Mouse (Mus musculus): ENCODE data around the gene Dock1. TPM values are rescaled to one million over a fixed set of nuclear protein-coding genes. Genes with fewer than 3 reads are reported as not detected.

Dock1 gene
- polyA plus RNA-seq, 1 experiment from 2014 or later = 24.7 TPM

DNA sequence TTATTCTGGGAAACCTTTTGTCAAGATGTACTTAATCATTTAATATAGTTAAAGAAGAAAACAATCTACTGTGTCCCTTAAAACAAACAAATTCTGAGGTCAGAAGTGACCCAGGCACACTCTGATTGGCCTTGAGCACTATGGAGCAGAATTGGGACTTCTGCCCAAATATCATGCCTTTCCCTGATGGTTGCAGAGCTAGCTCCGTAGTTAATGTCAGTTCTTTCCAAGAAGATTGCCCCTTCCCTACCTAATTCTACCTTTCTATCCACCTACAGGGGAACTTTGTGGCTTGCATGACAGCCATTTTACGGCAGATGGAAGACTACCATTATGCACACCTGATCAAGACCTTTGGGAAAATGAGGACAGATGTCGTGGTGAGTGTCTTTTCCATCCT is 319.8 kb downstream of the Dock1 start:
- WGBS = 85% methylated on average over 3 of the region's 3 CpGs
- Histone ChIP-seq H3K4me1 (0 out of 2 replicates have a peak, but pooled peaks cover 3% of the 10 kb centered on the region), H3K36me3 (0 out of 2 replicates have a peak, but pooled peaks cover 9% of the 10 kb centered on the region), H3K27me3 (ENCODE audit: insufficient read depth, poor library complexity, severe bottlenecking) (no peaks in the 10 kb centered on the region), H3K9me3 (no peaks in the 10 kb centered on the region), H3K27ac (no peak overlapping the region), H3K4me3 (no peak overlapping the region)
- DNase-seq (ENCODE audit: low spot score) = no peak

DNA sequence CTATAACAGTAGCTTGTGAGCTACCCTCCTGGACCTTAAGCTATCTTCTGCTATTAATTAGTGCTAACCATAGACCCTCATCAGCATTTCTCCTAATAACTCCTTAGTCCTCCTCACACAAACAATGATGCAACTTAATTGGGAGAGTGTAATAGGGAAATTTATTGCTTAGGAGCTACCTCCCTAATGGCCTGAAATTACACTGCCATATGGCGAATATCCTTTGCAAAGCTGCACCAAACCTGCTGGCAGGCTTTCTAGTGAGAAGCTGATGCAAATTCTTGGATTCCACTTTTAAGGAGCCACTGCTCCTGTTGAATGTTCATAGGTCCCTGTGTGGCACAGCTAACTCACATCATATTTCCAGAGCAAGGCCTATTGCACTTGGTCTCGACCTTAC is 320.5 kb downstream of the Dock1 start:
- no peaks in the 10 kb centered on the region for H3K27me3 ChIP-seq (ENCODE audit: insufficient read depth, poor library complexity, severe bottlenecking)
- H3K9me3 ChIP-seq = no peaks in the 10 kb centered on the region
- H3K27ac ChIP-seq = no peak overlapping the region
- 0 out of 2 replicates have a peak, but pooled peaks cover under 1% of the 10 kb centered on the region for H3K4me1 ChIP-seq
- no peak for DNase-seq (ENCODE audit: low spot score)
- H3K4me3 ChIP-seq = no peak overlapping the region
- WGBS = 85% methylated on average over 2 of the region's 2 CpGs
- 0 out of 2 replicates have a peak, but pooled peaks cover 9% of the 10 kb centered on the region for H3K36me3 ChIP-seq

DNA sequence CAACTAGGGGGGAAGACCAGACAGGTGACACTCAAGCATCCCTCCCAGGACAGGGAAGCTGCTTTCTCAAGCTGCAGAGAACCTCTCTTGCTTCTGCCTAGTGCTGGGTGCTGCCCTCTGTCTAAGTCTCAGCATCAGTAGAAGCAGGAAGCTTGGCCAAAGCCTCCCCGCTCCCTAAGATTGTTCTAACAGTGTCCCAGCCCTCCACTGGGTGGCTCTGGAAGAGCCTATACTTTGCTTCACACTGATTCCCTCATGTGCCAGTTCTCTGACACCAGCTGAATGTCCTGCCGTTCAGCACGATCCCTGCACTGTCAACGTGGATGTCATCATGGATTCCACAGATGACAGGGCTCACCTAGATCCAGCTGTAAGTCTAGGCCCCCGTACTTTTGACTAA is 324.5 kb downstream of the Dock1 start:
- WGBS = 59% methylated on average over 5 of the region's 5 CpGs
- Histone ChIP-seq H3K36me3 (peaks cover 16% of the 10 kb centered on the region; the same call in 1 of the 2 replicates), H3K4me3 (no peak overlapping the region), H3K27ac (no peak overlapping the region), H3K4me1 (no peaks in the 10 kb centered on the region; the same call in 1 of the 2 replicates), H3K27me3 (ENCODE audit: insufficient read depth, poor library complexity, severe bottlenecking) (no peaks in the 10 kb centered on the region), H3K9me3 (no peaks in the 10 kb centered on the region)
- DNase-seq (ENCODE audit: low spot score) = no peak

DNA sequence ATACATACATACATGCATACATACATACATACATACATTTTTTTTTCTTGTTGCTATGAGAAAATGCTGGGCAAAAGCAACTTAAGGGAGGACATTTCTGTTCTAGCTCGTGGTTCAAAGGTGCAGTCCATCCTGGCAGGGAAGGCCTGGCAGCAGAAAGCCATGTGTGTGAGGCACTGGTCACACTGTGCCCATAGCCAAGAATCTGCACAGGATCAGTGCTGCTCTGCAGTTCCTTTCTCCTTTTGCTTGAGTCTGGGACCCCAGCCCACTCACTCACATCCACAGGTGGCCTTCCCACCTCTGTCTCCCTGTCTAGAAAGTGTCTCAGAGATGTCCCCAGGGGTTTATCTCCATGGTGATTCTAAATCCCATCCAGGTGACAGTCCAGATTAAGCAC is 331.8 kb downstream of the Dock1 start:
- H3K4me3 ChIP-seq = no peak overlapping the region
- WGBS = 93% methylated on average over 1 of the region's 1 CpGs
- H3K27ac ChIP-seq = no peak overlapping the region
- H3K36me3 ChIP-seq = peaks cover 14% of the 10 kb centered on the region; the same call in 1 of the 2 replicates
- H3K9me3 ChIP-seq = no peaks in the 10 kb centered on the region
- DNase-seq (ENCODE audit: low spot score) = no peak
- peaks cover 5% of the 10 kb centered on the region; the same call in 1 of the 2 replicates for H3K4me1 ChIP-seq
- no peaks in the 10 kb centered on the region for H3K27me3 ChIP-seq (ENCODE audit: insufficient read depth, poor library complexity, severe bottlenecking)

- Histone ChIP-seq H3K4me3 (no peak overlapping the region), H3K4me1 (0 out of 2 replicates have a peak, but pooled peaks cover 5% of the 10 kb centered on the region), H3K36me3 (peaks cover 14% of the 10 kb centered on the region; the same call in 1 of the 2 replicates), H3K27ac (no peak overlapping the region), H3K9me3 (no peaks in the 10 kb centered on the region), H3K27me3 (ENCODE audit: insufficient read depth, poor library complexity, severe bottlenecking) (no peaks in the 10 kb centered on the region)
- no peak for DNase-seq (ENCODE audit: low spot score)
- WGBS = 84% methylated on average over 9 of the region's 9 CpGs
These were observed 332.4 kb downstream of the Dock1 start for GRCm38 (mm10) chr7:135002891-135003290.

DNA sequence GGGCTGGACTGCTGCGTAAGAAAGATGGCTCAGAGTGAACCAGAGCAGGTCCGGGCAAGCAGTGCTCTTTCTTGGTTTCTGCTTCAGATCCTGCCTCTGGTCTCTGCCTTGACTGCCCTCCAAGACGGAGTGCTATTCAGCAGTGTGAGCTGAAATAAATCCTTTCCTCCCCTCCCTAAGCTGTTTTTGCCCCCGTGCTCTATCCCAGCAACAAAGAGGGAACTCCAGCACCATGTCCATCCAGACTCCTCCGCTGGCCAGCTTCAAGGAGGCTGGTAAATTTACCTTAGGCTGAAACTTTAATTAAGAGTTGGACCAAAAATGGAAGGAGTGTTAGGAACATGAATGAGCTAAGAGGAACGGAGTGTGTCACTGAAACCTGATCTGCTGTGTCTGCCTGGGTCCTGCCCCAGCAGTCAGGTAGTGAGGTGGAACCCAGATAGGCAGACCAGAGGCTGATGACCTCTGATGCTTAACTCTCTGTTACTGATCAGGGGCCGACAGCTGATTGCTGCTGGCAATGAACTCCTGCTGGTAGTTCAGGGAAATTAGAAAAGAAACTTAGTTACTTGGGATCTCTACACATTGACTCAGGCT is 335.6 kb downstream of the Dock1 start:
- Histone ChIP-seq H3K36me3 (no peaks in the 10 kb centered on the region), H3K4me3 (no peak overlapping the region), H3K4me1 (0 out of 2 replicates have a peak, but pooled peaks cover 5% of the 10 kb centered on the region), H3K27ac (no peak overlapping the region), H3K27me3 (ENCODE audit: insufficient read depth, poor library complexity, severe bottlenecking) (no peaks in the 10 kb centered on the region), H3K9me3 (no peaks in the 10 kb centered on the region)
- 53% methylated on average over 7 of the region's 7 CpGs for WGBS
- DNase-seq (ENCODE audit: low spot score) = peak; percentile 61

DNA sequence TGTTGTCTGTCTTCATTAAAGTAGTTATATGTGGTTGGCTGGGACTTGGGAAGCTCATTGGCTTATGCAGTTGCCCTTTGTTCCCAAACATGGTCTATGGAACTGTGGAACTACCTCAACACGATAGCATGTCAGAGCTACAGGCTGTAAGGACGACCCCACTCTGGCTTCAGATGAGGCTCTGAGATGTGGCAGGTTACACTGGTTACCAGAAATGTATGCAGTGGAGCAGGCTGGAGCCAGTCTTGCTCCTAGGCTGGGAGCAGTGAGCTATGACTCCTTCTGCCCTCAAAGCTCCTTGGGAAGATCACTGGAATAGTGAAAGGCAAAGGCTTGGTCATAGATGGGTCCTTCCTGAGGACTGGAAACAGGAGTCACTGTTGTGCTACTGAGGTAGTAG is 337.6 kb downstream of the Dock1 start:
- 0 out of 2 replicates have a peak, but pooled peaks cover 5% of the 10 kb centered on the region for H3K4me1 ChIP-seq
- H3K9me3 ChIP-seq = no peaks in the 10 kb centered on the region
- H3K27me3 ChIP-seq (ENCODE audit: insufficient read depth, poor library complexity, severe bottlenecking) = no peaks in the 10 kb centered on the region
- no peaks in the 10 kb centered on the region for H3K36me3 ChIP-seq
- 78% methylated on average over 2 of the region's 2 CpGs for WGBS
- DNase-seq (ENCODE audit: low spot score) = no peak
- H3K27ac ChIP-seq = no peak overlapping the region
- H3K4me3 ChIP-seq = no peak overlapping the region

GRCm38 (mm10) chr7:135010997-135011396 is 340.5 kb downstream of the Dock1 start:
- Histone ChIP-seq H3K4me1 (0 out of 2 replicates have a peak, but pooled peaks cover 3% of the 10 kb centered on the region), H3K9me3 (no peaks in the 10 kb centered on the region), H3K27me3 (ENCODE audit: insufficient read depth, poor library complexity, severe bottlenecking) (no peaks in the 10 kb centered on the region), H3K27ac (no peak overlapping the region), H3K4me3 (no peak overlapping the region), H3K36me3 (no peaks in the 10 kb centered on the region)
- WGBS = 84% methylated on average over 2 of the region's 2 CpGs
- DNase-seq (ENCODE audit: low spot score) = peak; percentile 43

GRCm38 (mm10) chr7:135017531-135017930 is 347.1 kb downstream of the Dock1 start:
- no peak overlapping the region for H3K4me3 ChIP-seq
- no peaks in the 10 kb centered on the region for H3K27me3 ChIP-seq (ENCODE audit: insufficient read depth, poor library complexity, severe bottlenecking)
- H3K4me1 ChIP-seq = peaks cover 12% of the 10 kb centered on the region
- no peaks in the 10 kb centered on the region for H3K9me3 ChIP-seq
- no peaks in the 10 kb centered on the region for H3K36me3 ChIP-seq
- no peak overlapping the region for H3K27ac ChIP-seq
- WGBS = 41% methylated on average over 1 of the region's 1 CpGs
- DNase-seq (ENCODE audit: low spot score) = no peak

DNA sequence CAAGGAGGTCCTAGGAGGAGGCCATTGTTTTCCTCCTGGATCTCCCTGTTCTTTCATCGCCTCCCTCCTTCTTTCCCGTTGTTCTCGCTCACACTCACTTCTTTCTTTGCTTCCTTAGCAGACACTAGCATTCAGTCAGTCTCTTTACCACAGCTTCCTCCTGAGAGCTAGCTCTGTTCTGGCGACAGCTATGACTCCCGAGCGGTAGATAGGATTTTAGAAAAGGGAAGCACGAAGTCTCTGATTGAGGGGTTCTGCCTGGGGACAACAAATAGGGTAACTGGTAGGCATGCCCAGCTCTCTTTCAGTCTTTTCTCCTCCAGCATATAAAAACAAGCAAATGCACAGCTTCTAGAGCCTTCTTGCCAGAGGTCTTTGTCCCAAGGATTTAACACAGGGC is 350.3 kb downstream of the Dock1 start:
- WGBS = 72% methylated on average over 7 of the region's 7 CpGs

DNA sequence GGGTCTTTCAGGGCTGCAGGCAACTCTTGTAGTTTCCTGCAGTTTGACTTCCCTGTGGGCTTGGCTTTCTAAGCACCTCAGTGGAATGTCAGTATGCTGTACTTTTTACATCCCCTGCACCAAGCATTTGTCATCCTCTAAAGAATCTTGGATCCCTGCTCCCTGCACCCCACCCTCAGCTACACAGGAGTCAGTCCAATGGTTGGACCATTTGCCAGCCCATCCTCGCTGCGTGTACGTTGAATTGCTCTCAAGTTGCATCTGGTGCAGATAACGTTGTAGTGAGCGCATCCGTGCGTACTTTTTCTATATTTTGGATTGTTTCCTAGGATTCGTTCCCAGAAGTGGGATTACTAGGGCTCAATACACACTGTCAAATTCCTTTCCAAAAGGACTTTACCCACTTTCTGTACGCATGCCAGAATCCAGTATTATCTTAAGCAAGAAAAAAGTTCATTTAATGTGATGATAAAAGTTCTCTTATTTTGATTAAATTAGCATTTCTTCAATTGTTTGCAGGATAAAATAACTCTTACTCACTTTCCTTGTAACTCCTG is 351.2 kb downstream of the Dock1 start:
- Histone ChIP-seq H3K27ac (no peak overlapping the region), H3K9me3 (no peaks in the 10 kb centered on the region), H3K36me3 (no peaks in the 10 kb centered on the region), H3K4me3 (no peak overlapping the region), H3K4me1 (peaks cover 12% of the 10 kb centered on the region), H3K27me3 (ENCODE audit: insufficient read depth, poor library complexity, severe bottlenecking) (no peaks in the 10 kb centered on the region)
- no peak for DNase-seq (ENCODE audit: low spot score)
- 88% methylated on average over 9 of the region's 9 CpGs for WGBS

More for the DNA sequence above, 350.3 kb downstream of the Dock1 start:
- Histone ChIP-seq H3K4me1 (peaks cover 12% of the 10 kb centered on the region), H3K27me3 (ENCODE audit: insufficient read depth, poor library complexity, severe bottlenecking) (no peaks in the 10 kb centered on the region), H3K4me3 (no peak overlapping the region), H3K36me3 (no peaks in the 10 kb centered on the region), H3K9me3 (no peaks in the 10 kb centered on the region), H3K27ac (no peak overlapping the region)
- no peak for DNase-seq (ENCODE audit: low spot score)

DNA sequence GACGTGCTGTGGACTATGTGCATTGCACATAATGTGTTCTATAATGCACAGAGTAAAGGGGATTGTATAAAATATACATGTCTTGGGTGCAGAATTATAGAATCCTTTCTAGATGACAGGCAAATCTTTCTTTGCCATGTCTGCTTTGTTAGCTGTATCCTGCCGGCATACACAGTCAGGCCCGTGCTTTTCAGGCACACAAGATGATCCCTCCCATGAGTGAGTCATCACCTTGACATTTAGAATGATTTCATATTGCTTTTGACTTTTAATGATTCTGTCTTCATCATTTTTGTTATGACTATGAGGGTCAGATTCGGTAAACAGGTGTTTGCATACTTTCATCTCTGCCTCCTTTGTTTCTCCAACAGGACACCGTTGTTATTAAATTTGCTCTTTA is 354.1 kb downstream of the Dock1 start:
- Histone ChIP-seq H3K4me1 (peaks cover 12% of the 10 kb centered on the region), H3K27ac (no peak overlapping the region), H3K9me3 (no peaks in the 10 kb centered on the region), H3K27me3 (ENCODE audit: insufficient read depth, poor library complexity, severe bottlenecking) (peaks cover 21% of the 10 kb centered on the region), H3K4me3 (no peak overlapping the region), H3K36me3 (no peaks in the 10 kb centered on the region)
- no peak for DNase-seq (ENCODE audit: low spot score)
- WGBS = 86% methylated on average over 5 of the region's 5 CpGs

DNA sequence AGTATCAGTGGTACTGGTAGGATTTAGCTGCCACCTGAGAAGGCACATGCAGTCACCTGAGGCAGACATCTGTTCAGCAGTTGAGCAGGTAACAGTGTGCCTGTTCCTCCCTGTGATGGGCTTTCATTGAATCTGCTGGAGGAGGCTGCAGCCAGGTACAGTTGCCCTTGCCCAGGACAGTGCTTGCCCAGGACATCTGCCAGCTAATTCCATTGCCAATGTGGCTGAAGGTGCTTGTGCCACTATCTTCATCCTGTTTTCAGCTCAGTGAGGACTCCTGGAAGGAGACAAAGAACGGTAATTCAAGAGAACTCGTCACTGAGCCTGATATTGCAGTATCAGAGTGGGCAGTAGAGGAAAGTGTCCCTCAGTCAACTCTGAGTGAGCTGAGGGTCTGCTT is 358.3 kb downstream of the Dock1 start:
- H3K4me1 ChIP-seq = peaks cover 20% of the 10 kb centered on the region
- H3K9me3 ChIP-seq = no peaks in the 10 kb centered on the region
- DNase-seq (ENCODE audit: low spot score) = no peak
- H3K36me3 ChIP-seq = no peaks in the 10 kb centered on the region
- H3K27me3 ChIP-seq (ENCODE audit: insufficient read depth, poor library complexity, severe bottlenecking) = peaks cover 27% of the 10 kb centered on the region
- WGBS = 79% methylated on average over 2 of the region's 2 CpGs
- H3K4me3 ChIP-seq = no peak overlapping the region
- no peak overlapping the region for H3K27ac ChIP-seq

Data from heart, embryonic 10.5 days (tissue).